Mouse (Mus musculus) liver, adult 2 months (tissue): ENCODE results near the gene Tmem41a.
A peak's percentile ranks its signal among the peaks of the same experiment; 100 is the strongest.

Experiments
- CTCF ChIP-seq: fragments of 200-500 bp; IDR thresholded peaks from 2 replicates; pipeline ENCODE4 v1.5.1; 2011; ENCODE audit warnings: low read depth, low read length, control low read depth
- POLR2A ChIP-seq: fragments of 200-500 bp; IDR thresholded peaks from 2 replicates; pipeline ENCODE4 v1.6.1; 2011; ENCODE audit warnings: low read length, control low read depth; ENCODE audit not compliant: insufficient read depth; ENCODE audit errors: extremely low read depth

- no peak for TF ChIP-seq CTCF
- TF ChIP-seq POLR2A: peak; percentile 77
These were observed at the start of gene Tmem41a for GRCm38 (mm10) chr16:21946761-21947715.
